In the genomic region with DNA sequence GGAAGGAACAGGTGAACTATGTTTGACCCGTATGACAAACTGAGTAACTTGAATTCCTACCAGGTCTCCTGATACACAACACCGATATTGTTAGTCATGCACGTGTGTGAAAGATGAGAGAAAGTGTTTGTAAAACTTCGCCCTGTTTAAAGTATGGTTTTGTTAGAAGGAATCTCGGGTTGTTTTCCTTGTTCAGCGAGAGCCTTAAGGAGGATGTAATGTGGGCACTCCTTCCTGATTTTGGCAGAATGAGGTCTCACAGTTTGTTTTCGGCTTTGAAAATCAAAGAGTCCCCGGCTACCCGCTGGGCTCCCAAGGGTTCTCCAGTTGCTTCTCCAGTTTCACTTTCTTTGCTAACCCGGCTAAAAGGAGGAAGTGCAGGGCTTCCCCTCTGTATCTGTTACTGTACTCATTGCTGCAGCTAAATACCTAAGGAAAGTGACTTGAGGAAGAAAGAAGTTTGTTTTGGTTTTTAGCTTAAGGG, we compare ENCODE assay signal across 1 mouse cellular context.
TF ChIP-seq lines count a peak whose summit lies in the region.

No protein-coding gene starts in this region.

TF ChIP-seq in MEL, 35 proteins besides CTCF, POLR2A, EP300 and RAD21 (continued from another document):
- TF ChIP-seq E2F4 (IDR thresholded peaks at IDR 0.05; ENCODE audit: borderline replicate concordance, low read depth, low read length) (no peak), TAL1 (IDR thresholded peaks at IDR 0.05; ENCODE audit: low read length) (no peak), HCFC1 (IDR thresholded peaks at IDR 0.05; ENCODE audit: low read depth, low read length) (no peak), BHLHE40 (IDR thresholded peaks at IDR 0.05; ENCODE audit: borderline replicate concordance, low read depth, low read length) (peak; percentile 71; the same call in 1 of the 2 replicates), MAZ (IDR thresholded peaks at IDR 0.05; ENCODE audit: low read depth, low read length) (no peak), NELFE (IDR thresholded peaks at IDR 0.05; ENCODE audit: low read depth, low read length) (peak; percentile 45; the same call in 1 of the 2 replicates), USF2 (IDR thresholded peaks at IDR 0.05; ENCODE audit: borderline replicate concordance in 1 of 2, insufficient read depth in 1 of 2, low read depth in 1 of 2, low read length in 2 of 2) (no peak), KAT2A (conservative IDR thresholded peaks at IDR 0.05; ENCODE audit: low read depth, low read length) (no peak)
